Mouse (Mus musculus): ENCODE data around the gene Prkcg.
"Not testable (repeated sequence)": the region's sequence is repeated elsewhere in the genome, so short reads cannot be mapped to it uniquely, and the experiment has no call there.

Gene Prkcg

DNA sequence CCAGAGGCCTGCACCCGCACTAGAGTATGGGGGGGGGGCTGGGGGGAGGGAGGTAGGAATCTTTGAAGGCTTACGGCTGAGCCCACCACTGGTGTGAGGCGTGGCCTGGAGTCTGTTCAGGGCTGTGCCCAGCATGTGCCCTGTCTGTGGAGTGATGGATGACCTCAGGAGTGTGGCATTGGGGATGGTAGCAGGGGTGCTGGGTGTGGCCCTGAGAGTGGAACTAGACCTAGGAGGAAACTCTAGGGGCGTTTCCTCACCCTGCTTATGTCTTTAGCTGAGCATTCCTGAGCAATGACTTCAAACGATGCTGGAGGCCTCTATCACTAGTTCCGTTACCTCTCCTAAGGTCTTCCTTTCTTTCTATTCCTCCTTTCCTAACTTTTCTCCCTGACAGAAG is 2.2 kb downstream of the Prkcg start:
- no peak for DNase-seq (ENCODE audit: low spot score)

DNA sequence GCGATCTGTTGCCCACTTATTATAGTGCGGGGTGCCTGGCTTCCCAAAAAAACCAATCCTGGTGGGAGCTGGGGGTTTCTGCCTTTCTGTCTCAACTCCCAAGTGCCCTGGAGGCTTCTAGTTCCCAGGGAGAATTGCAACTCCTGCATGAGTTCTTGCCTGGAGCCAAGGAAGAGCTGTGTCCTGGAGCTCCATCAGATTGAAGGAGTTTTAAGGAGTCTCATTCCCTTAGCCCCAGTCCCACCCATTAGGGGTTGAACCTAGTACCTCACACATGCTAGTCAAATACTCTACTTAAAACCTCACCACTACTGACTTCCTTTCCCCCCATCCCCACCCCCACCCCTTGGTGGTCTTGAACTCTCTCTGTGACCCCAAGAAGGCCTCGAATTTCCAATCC is 2.8 kb downstream of the Prkcg start:
- no peak for DNase-seq (ENCODE audit: low spot score)

DNA sequence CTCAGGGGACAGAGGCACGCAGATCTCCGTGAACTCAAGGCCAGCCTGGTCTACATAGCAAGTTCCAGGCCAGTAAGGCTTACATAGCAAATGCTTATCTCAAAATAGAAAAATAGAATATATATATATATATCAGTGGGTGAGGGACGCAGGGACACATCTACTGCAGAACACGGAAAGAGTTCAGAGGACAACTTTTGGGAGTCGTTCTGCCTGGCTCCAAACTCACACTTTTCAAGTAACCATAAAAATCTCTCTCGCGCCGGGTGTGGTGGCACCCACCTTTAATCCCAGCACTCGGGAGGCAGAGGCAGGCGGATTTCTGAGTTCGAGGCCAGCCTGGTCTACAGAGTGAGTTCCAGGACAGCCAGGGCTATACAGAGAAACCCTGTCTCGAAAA is 3.3 kb downstream of the Prkcg start:
- not testable (repeated sequence) for DNase-seq (ENCODE audit: low spot score)

DNA sequence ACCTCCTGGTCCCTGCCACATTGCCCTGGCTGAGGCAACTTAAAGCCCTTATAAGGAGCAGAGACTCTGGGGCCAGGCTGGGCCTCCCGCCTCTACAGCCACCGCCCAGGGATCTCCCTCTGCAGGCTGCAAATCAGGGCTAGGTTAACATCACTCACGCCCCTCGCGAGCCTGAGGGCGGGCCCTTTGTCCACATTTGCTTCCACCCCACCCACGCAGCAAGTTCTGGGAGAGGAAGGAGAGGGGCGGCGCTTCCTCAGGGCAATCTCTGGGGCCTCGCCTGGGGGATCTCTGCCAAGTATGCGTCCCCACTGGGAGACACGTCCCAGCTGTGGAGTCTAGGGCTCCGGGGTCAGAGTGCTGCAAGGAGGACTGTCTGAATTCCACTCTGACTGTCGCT is 3.8 kb downstream of the Prkcg start:
- DNase-seq (ENCODE audit: low spot score): peak; percentile 88

DNA sequence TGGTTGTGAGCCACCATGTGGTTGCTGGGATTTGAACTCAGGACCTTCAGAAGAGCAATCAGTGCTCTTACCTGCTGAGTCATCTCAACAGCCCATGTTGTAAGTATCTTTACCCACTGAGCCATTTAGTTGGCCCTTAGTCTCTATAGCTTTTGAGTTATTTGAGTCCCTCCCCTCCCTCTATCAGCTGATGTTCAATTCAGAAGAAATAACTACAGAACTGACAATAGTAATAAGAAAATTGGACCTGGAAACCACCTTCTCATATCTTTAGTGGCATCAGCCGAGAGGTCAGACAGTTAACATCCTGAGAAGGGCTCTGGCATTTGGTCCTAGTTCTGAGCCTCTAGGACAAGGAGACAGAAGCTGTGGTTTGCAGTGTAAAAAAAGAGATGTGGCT is 5.8 kb downstream of the Prkcg start:
- DNase-seq (ENCODE audit: low spot score): no peak

DNA sequence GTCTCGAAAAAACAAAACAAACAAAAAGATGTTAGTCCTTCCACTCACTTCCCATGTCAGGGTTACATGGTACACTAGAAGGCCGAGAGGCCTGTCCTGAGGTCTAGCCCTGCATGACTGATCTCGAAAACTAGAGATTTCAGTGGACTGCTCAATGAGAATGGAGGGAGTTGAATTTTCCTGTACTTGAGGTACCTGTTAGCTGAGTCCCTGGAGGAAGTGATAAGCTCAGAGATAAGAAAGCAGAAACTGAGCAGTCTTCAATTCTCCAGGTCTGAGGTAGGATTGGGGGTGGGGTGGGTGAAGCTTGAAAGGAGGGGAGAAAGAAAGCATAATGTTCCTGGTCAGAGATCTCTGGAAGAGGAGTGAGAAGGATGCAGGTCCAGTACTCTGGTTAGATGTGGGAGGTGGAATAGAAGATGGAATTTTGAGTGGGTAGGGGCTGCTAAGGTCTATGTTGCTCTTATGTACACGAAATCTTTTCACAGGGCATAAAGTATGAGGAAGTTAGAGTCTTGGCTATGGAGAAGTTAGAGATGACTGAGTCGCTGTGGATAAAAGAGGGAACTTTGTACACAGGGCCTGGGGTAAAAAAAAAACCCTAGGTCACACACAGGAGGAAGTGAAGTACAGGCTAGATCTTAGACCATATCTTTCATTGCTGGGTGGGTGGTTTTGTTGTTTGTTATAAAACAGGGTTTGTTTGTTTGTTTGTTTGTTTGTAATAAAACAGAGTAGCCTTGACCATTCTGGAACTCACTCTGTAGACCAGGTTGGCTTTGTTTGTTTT is 6.5 kb downstream of the Prkcg start:
- no peak for DNase-seq (ENCODE audit: low spot score)

DNA sequence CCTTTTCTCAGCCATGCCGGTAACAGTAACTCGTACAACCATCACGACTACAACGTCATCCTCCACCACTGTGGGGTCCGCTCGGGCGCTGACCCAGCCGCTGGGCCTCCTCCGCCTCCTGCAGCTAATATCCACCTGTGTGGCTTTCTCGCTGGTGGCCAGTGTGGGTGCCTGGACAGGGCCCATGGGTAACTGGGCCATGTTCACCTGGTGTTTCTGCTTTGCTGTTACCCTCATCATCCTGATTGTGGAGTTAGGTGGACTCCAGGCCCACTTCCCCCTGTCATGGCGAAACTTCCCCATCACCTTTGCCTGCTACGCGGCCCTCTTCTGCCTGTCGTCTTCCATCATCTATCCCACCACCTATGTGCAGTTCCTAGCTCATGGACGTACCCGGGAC is 7.7 kb downstream of the Prkcg start:
- DNase-seq (ENCODE audit: low spot score): no peak

DNA sequence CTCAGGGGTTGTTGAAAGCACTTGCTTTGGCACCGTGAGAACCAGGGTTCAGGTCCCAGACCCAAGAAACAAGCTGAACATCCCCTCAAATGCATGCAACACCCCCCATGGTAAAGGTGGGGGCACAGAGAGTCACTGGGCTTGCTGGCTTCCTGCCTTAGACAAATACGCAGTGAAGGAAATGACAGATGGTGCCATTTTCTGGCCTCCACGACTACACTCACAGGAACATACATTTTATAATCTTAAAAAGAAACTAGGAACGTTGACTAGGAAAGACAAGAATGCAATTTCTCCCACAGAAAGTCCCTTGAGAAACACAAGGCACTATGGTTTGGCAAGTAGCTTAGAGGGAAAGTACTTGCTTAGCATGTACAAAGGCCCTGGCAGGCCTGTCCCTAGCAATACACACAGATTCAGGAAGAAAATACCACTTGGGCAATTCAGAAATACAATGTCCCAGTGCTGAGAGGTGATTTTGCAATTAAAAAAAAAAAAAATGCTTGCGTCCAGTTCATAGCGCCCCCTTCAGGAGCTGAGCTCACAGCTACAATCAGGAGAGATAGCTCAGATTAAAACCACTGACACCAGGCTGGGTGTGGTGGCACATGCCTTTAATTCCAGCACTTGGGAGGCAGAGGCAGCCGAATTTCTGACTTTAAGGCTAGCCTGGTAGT is 11.1 kb downstream of the Prkcg start:
- no peak for DNase-seq (ENCODE audit: low spot score)

DNA sequence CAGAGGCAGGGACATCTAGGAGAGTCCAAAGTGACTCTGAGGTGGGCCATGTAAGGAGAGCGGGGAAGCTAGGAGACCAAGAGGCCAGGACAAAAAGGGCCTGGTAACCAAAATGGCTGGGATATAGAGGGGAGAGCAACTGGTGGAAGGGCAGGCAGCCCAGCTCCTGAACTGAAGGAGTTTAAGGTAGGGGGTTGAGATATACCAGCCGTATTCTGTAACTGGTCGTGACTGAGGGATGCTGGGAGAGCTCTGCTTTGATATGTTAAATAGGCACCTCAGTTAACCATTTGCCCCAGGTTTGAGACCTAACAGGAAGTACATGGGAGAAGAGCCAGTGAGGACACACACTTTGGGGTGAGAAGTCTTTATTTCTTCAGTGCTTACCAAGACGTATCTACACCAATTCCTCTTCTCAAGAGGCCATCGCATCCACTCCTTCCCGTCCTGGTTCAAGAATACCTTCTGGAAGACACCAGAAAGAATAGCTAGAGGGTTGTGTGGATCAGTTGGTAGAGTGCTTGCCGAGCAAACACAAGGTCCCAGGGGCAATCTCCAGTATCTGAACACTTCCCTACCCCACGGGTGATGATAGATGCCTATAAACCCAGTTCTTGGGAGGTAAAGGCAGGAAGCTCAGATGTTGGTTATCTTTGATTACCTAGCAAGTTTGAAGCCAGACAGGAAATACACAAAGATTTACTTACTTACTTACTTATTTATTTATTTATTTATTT is 12.1 kb downstream of the Prkcg start:
- no peak for DNase-seq (ENCODE audit: low spot score)

DNA sequence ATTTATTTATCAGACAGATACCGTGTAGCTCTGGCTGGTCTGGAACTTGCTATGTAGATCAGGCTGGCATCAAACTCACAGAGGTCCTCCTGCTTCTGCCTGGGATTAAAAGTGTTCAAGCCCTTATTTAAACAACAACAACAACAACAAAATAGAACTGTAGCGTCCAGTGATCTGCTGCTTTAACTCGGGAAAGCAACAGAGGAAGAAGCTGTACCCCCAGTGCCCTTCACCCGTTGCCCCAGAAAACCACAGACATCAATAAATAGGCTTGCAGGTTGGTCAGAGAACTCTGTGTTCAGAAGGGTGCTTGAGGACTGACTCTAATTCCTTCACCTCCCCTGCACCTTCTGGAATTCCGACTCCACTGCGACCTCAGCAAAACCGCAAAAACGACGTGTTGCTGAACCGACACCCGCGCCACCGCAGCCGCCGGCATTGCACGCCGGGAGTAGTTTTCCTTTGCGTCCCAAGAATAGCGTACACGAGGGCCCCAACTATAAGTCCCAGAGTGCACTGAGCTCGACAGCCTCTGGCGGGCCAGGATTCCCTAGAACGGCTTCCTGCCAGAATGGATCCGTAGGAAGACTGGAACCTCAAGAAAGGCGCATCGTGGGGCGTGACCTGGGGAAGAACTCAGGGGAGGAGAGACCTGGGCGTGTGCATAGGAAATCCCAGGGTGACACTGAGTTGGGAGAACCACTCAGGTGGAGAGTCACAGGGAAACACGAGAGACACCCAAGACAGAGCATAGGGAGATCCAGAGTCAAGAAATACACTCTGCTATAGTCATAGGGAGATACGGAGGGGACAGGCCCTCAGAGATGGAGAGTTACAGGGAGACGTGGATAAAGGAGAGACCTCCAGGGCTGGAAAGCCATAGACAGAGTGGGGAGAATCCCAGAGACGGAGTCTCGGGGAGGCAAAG is 12.9 kb downstream of the Prkcg start:
- DNase-seq (ENCODE audit: low spot score): no peak

DNA sequence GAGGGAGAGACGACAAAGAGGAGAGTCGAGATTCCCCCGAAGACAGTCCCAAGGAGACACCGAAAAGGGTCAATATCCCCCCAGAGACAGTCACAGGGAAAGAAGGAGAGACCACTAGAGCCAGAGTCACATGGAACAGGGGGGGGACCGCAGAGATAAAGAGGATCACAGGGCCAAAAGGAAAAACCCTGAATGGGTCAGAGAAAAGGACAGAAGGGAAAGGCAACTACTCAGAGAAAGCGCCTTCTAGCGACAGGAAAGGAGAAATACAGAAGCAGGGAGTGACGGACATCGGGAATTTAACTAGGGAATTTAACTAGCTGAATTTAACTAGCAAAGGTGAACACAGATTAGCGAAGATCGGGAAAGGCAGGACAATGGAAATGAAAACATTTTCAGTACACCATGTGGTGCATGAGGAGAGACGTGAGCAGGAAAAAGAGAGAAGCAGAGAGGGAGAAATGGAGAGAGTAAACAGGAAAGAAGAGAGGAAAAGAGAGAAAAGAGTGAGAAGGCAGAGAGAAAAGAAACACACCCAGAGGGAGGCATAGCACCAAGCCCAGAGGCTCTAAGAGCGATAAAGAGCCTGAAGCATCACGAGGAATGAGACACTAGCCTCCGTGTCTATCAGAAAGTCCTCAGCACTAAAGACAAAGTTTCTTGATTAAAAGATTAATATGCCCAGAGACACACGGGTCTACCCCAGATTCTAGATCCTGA is 13.7 kb downstream of the Prkcg start:
- no peak for DNase-seq (ENCODE audit: low spot score)

DNA sequence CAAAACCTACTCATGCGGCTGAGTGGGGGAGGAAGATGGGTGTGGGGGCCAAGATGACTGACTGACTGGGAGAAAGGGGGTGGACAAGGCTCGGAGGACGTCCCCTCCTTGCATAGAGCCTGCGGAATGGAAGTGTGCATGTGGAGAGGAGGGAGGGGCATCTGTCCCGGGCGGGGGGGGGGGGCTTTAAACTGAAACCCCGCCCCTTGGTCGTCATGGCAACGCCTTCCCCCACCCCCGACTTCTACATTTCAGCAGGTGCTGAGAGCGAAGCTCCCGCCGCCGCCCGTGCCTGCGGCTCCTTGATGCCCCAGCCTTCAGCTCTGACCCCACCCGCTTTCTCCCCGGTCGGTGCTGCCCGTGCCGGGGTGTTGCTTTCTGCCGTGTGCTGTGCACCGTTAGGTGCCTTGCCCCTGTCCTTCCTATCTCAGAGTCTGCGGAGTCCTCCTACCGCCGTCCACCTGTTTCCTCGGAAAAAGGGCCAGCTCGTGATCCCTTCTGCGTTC is 14.3 kb downstream of the Prkcg start:
- DNase-seq (ENCODE audit: low spot score): no peak

DNA sequence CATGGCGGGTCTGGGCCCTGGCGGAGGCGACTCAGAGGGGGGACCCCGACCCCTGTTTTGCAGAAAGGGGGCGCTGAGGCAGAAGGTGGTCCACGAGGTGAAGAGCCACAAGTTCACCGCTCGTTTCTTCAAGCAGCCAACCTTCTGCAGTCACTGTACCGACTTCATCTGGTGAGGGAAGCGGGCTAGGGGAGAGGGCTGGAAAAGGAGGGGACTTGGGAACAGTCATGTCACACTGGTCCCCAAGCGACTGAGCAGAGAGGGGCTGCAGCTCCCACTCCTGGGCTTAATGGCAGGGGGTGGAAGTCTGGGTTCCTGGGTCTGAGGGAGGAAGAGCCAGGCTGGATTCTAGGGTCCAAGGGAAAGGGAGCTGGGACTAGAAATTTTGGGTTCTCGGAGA is 14.8 kb downstream of the Prkcg start:
- DNase-seq (ENCODE audit: low spot score): no peak

DNA sequence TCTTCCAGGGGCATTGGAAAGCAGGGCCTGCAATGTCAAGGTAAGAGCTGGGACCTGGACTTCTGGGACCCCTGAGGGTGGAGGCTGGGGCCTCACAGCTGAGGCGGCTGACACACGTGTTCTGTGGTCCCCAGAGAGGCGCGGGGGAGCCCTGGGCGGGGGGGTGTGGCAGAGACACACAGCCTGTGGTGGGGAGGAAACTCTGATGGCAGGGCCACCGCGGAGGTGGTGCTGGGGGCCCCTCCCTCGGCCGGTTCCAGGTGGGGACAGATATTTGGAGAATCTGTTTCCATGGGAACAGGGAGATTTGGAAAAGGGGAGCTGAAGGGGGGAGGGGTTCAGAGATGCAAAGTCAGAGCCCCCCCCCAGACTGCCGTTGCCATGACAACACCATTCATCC is 15.3 kb downstream of the Prkcg start:
- DNase-seq (ENCODE audit: low spot score): no peak

DNA sequence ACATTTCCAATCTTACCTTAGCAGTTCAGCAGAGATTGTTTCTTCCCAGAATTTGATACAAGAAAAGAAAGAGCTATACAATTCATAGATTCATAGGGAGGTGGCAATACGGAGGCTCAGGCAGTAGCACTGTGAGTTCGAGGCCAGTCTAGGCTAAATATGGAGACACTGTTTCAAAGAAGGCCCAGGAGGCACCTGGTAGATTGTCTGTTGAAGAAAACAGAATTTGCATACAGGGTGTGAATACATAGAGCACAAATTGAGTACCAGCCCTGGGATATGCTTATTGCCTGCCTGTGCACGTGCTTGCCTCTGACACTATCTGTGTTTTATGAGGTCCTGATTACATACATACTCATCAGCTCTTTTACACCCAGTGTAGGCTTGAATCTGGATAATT is 17.4 kb downstream of the Prkcg start:
- no peak for DNase-seq (ENCODE audit: low spot score)

DNA sequence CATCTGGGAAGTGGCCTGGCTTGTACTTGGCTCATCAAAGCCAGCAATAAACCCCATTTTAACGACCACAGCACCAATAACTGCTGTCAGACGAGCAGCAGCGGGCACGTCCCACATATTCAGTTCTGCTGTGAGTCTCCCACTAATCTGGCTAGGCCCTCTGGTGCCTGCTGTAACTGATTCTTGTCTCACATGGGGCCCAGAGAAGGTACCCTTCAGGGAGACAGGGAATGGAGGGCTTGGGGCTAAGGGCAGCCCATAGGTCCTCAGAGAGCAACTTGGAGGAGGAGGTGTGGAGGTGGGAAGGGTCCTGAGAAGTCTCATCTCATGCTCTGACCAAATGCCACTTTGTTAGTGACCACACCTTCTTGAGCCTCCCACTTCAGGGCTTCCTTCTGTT is 19.7 kb downstream of the Prkcg start:
- DNase-seq (ENCODE audit: low spot score): no peak

DNA sequence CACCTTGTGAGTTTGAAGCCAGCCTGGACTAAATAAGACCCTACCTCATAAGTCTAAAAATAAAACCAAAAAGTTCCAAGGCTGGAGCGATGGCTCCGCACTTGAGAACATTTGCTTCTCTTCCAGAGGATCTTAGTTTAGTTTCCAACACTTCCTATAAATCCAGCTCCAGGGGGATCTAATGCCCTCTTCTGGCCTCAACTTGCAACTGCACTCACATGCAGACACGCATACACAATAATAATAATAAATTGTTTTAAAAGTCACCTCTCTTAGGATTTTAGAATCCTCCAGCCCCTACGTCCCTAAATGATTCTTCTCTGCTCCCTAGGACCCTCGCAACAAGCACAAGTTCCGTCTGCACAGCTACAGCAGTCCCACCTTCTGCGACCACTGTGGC is 21.3 kb downstream of the Prkcg start:
- no peak for DNase-seq (ENCODE audit: low spot score)

DNA sequence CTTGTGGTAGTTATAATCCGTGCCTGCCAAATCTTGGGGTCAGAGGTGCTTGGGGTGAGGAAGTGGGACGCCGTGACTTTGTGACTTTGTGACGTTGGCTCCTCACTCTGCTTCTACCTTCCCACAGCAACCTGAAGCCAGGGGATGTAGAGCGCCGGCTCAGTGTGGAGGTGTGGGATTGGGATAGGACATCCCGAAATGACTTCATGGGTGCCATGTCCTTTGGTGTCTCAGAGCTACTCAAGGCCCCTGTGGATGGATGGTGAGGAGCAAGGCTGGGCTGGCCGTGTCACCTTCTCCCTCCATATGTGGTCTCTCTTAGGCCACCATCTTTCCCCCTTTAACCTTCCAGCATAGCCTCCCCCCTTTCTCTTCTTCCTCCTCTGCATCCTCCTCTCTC is 24.6 kb downstream of the Prkcg start:
- no peak for DNase-seq (ENCODE audit: low spot score)

DNA sequence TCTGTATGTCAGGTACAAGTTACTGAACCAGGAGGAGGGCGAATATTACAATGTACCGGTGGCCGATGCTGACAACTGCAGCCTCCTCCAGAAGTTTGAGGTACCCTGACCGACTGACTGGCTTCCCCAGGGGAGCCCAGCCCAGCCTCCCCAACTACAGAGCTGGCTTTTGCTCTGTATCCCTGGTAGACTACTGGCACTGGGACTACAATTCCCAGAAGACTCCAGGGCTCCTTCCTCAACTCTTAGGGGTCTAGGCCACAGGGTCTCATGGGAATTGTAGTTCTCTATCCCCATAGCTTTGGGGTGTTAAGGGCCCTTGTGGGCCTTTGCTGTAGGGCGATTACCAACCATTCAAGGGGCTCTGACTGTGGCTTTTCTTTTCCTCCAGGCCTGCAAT is 25.1 kb downstream of the Prkcg start:
- DNase-seq (ENCODE audit: low spot score): no peak

DNA sequence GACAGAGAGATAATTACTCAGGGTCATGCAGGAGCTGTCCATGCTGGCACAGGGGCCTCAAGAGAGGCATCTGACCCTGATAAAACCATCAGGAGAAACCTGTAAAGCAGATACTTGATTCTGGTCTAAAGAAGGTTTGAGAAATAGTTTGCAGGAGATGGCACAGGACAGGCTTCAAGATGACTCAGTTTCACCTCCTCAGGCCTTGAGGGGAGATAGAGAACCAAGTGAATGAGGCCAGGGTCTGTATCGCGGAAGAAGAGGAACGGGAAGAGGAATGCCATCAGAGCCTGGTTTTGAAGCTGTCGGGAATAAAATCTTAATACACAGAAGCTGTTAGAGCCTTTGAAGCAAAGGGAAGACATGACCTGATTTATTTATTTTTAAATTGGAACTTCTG is 28.7 kb downstream of the Prkcg start:
- DNase-seq (ENCODE audit: low spot score): no peak

DNA sequence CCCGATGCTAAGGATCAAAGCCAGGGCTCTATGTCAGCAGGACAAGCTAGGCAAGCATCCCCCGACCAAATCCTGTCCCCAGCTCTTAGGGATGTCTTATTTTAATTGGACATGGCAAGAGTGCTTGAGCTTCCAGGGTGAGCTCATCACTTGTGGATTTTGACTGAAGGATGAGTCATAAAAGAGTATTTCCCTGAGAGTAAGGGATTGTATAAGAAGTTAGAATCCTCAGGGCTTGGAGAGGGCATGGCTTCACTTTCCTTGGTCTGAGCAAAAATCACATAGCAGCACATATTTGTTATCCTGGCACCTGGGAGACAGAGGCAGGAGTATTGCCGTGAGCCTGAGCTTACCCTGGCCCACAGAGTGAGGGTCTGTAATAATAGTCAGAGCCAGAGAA is 31.9 kb downstream of the Prkcg start:
- no peak for DNase-seq (ENCODE audit: low spot score)

All from ovary, postnatal 10 days (tissue).